Mouse (Mus musculus): ENCODE measurements around the gene Camk1g. TPM values are rescaled to one million over a fixed set of nuclear protein-coding genes. Genes with fewer than 3 reads are reported as not detected.

Gene Camk1g
- total RNA-seq (2012; rRNA removed): not detected in 2 replicates

- Histone ChIP-seq H3K9ac (ENCODE audit: insufficient read depth, low read depth, low read length, poor library complexity, severe bottlenecking) (no peak within 1 kb of the TSS), H3K36me3 (ENCODE audit: control insufficient read depth, insufficient read depth, low read length, poor library complexity, severe bottlenecking) (no peaks in the 10 kb centered on the region), H3K27ac (ENCODE audit: insufficient read depth, low read depth, low read length, poor library complexity, severe bottlenecking) (no peak within 1 kb of the TSS), H3K4me1 (ENCODE audit: control insufficient read depth in 2 of 2, insufficient read depth in 2 of 2, low read length in 2 of 2, poor library complexity in 1 of 2) (no peaks in the 10 kb centered on the region), H3K9me3 (ENCODE audit: control insufficient read depth, insufficient read depth, low read depth, low read length) (no peaks in the 10 kb centered on the region), H3K4me3 (ENCODE audit: insufficient read depth in 1 of 2, low read depth in 1 of 2, low read length in 2 of 2, poor library complexity in 1 of 2, severe bottlenecking in 1 of 2) (no peak within 1 kb of the TSS)
- in situ Hi-C loops (cut with MboI; ENCODE audit: low sequenced_read_pairs in 2 of 2, unreplicated experiment in 2 of 2): no loop called here
- TF ChIP-seq ZNF384 (IDR thresholded peaks at IDR 0.05; ENCODE audit: low read depth, low read length) (peak; percentile 95), MAFK (IDR thresholded peaks at IDR 0.05; ENCODE audit: insufficient read depth, low read depth, low read length) (no peak)
- DNase-seq (ENCODE audit: low read depth, low spot score): no peak
These were observed at the start of gene Camk1g for GRCm38 (mm10) chr1:193370096-193370495. Gene Camk1g, minus strand, starts transcription at chr1:193370298.

GRCm38 (mm10) chr1:193419168-193419567 lies 49.1 kb upstream of the Camk1g start:
- Histone ChIP-seq H3K36me3 (ENCODE audit: control insufficient read depth, insufficient read depth, low read length, poor library complexity, severe bottlenecking) (no peaks in the 10 kb centered on the region), H3K4me3 (ENCODE audit: insufficient read depth in 1 of 2, low read depth in 1 of 2, low read length in 2 of 2, poor library complexity in 1 of 2, severe bottlenecking in 1 of 2) (no peak overlapping the region), H3K27ac (ENCODE audit: insufficient read depth, low read depth, low read length, poor library complexity, severe bottlenecking) (no peak overlapping the region), H3K4me1 (ENCODE audit: control insufficient read depth in 2 of 2, insufficient read depth in 2 of 2, low read length in 2 of 2, poor library complexity in 1 of 2) (no peaks in the 10 kb centered on the region), H3K9me3 (ENCODE audit: control insufficient read depth, insufficient read depth, low read depth, low read length) (no peaks in the 10 kb centered on the region), H3K9ac (ENCODE audit: insufficient read depth, low read depth, low read length, poor library complexity, severe bottlenecking) (no peak overlapping the region)
- no peak for TF ChIP-seq MAFK (IDR thresholded peaks at IDR 0.05; ENCODE audit: insufficient read depth, low read depth, low read length)
- no peak for TF ChIP-seq CHD2 (IDR thresholded peaks at IDR 0.05; ENCODE audit: low read depth, low read length)
- no peak for TF ChIP-seq ZNF384 (IDR thresholded peaks at IDR 0.05; ENCODE audit: low read depth, low read length)
- no peak for TF ChIP-seq ZC3H11A (IDR thresholded peaks at IDR 0.05; ENCODE audit: borderline replicate concordance, low read depth, low read length)
- TF ChIP-seq HCFC1 (IDR thresholded peaks at IDR 0.05; ENCODE audit: borderline replicate concordance, insufficient read depth, low read length): no peak
- DNase-seq (ENCODE audit: low read depth, low spot score): no peak
- in situ Hi-C loops (cut with MboI; ENCODE audit: low sequenced_read_pairs in 2 of 2, unreplicated experiment in 2 of 2): no loop called here

- H3K9me3 ChIP-seq (ENCODE audit: control insufficient read depth, insufficient read depth, low read depth, low read length): no peaks in the 10 kb centered on the region
- no peak for DNase-seq (ENCODE audit: low read depth, low spot score)
- H3K9ac ChIP-seq (ENCODE audit: insufficient read depth, low read depth, low read length, poor library complexity, severe bottlenecking): no peak overlapping the region
- no peaks in the 10 kb centered on the region for H3K36me3 ChIP-seq (ENCODE audit: control insufficient read depth, insufficient read depth, low read length, poor library complexity, severe bottlenecking)
- no peaks in the 10 kb centered on the region for H3K4me1 ChIP-seq (ENCODE audit: control insufficient read depth in 2 of 2, insufficient read depth in 2 of 2, low read length in 2 of 2, poor library complexity in 1 of 2)
- no peak for TF ChIP-seq MAFK (IDR thresholded peaks at IDR 0.05; ENCODE audit: insufficient read depth, low read depth, low read length)
- TF ChIP-seq ZC3H11A (IDR thresholded peaks at IDR 0.05; ENCODE audit: borderline replicate concordance, low read depth, low read length): no peak
- TF ChIP-seq ZNF384 (IDR thresholded peaks at IDR 0.05; ENCODE audit: low read depth, low read length): no peak
- TF ChIP-seq HCFC1 (IDR thresholded peaks at IDR 0.05; ENCODE audit: borderline replicate concordance, insufficient read depth, low read length): no peak
- no peak for TF ChIP-seq CHD2 (IDR thresholded peaks at IDR 0.05; ENCODE audit: low read depth, low read length)
- no peak overlapping the region for H3K4me3 ChIP-seq (ENCODE audit: insufficient read depth in 1 of 2, low read depth in 1 of 2, low read length in 2 of 2, poor library complexity in 1 of 2, severe bottlenecking in 1 of 2)
- in situ Hi-C loops (cut with MboI; ENCODE audit: low sequenced_read_pairs in 2 of 2, unreplicated experiment in 2 of 2): no loop called here
- H3K27ac ChIP-seq (ENCODE audit: insufficient read depth, low read depth, low read length, poor library complexity, severe bottlenecking): no peak overlapping the region
These were observed 48.6 kb upstream of the Camk1g start for GRCm38 (mm10) chr1:193418656-193419055.

GRCm38 (mm10) chr1:193414067-193414466 lies 44.0 kb upstream of the Camk1g start:
- Histone ChIP-seq H3K9ac (ENCODE audit: insufficient read depth, low read depth, low read length, poor library complexity, severe bottlenecking) (no peak overlapping the region), H3K4me3 (ENCODE audit: insufficient read depth in 1 of 2, low read depth in 1 of 2, low read length in 2 of 2, poor library complexity in 1 of 2, severe bottlenecking in 1 of 2) (no peak overlapping the region), H3K27ac (ENCODE audit: insufficient read depth, low read depth, low read length, poor library complexity, severe bottlenecking) (no peak overlapping the region), H3K9me3 (ENCODE audit: control insufficient read depth, insufficient read depth, low read depth, low read length) (no peaks in the 10 kb centered on the region), H3K4me1 (ENCODE audit: control insufficient read depth in 2 of 2, insufficient read depth in 2 of 2, low read length in 2 of 2, poor library complexity in 1 of 2) (no peaks in the 10 kb centered on the region), H3K36me3 (ENCODE audit: control insufficient read depth, insufficient read depth, low read length, poor library complexity, severe bottlenecking) (no peaks in the 10 kb centered on the region)
- TF ChIP-seq CHD2 (IDR thresholded peaks at IDR 0.05; ENCODE audit: low read depth, low read length) (no peak), ZNF384 (IDR thresholded peaks at IDR 0.05; ENCODE audit: low read depth, low read length) (no peak), HCFC1 (IDR thresholded peaks at IDR 0.05; ENCODE audit: borderline replicate concordance, insufficient read depth, low read length) (no peak), MAFK (IDR thresholded peaks at IDR 0.05; ENCODE audit: insufficient read depth, low read depth, low read length) (no peak), ZC3H11A (IDR thresholded peaks at IDR 0.05; ENCODE audit: borderline replicate concordance, low read depth, low read length) (no peak)
- no peak for DNase-seq (ENCODE audit: low read depth, low spot score)
- in situ Hi-C loops (cut with MboI; ENCODE audit: low sequenced_read_pairs in 2 of 2, unreplicated experiment in 2 of 2): no loop called here

GRCm38 (mm10) chr1:193413368-193414000 lies 43.4 kb upstream of the Camk1g start:
- H3K9ac ChIP-seq (ENCODE audit: insufficient read depth, low read depth, low read length, poor library complexity, severe bottlenecking): no peak overlapping the region
- H3K27ac ChIP-seq (ENCODE audit: insufficient read depth, low read depth, low read length, poor library complexity, severe bottlenecking): no peak overlapping the region
- DNase-seq (ENCODE audit: low read depth, low spot score): no peak
- no peaks in the 10 kb centered on the region for H3K4me1 ChIP-seq (ENCODE audit: control insufficient read depth in 2 of 2, insufficient read depth in 2 of 2, low read length in 2 of 2, poor library complexity in 1 of 2)
- TF ChIP-seq MAFK (IDR thresholded peaks at IDR 0.05; ENCODE audit: insufficient read depth, low read depth, low read length) (no peak), CHD2 (IDR thresholded peaks at IDR 0.05; ENCODE audit: low read depth, low read length) (no peak), HCFC1 (IDR thresholded peaks at IDR 0.05; ENCODE audit: borderline replicate concordance, insufficient read depth, low read length) (no peak), ZC3H11A (IDR thresholded peaks at IDR 0.05; ENCODE audit: borderline replicate concordance, low read depth, low read length) (no peak), ZNF384 (IDR thresholded peaks at IDR 0.05; ENCODE audit: low read depth, low read length) (no peak)
- no peak overlapping the region for H3K4me3 ChIP-seq (ENCODE audit: insufficient read depth in 1 of 2, low read depth in 1 of 2, low read length in 2 of 2, poor library complexity in 1 of 2, severe bottlenecking in 1 of 2)
- in situ Hi-C loops (cut with MboI; ENCODE audit: low sequenced_read_pairs in 2 of 2, unreplicated experiment in 2 of 2): no loop called here
- H3K36me3 ChIP-seq (ENCODE audit: control insufficient read depth, insufficient read depth, low read length, poor library complexity, severe bottlenecking): no peaks in the 10 kb centered on the region
- no peaks in the 10 kb centered on the region for H3K9me3 ChIP-seq (ENCODE audit: control insufficient read depth, insufficient read depth, low read depth, low read length)

All from ES-E14 (cell line).